Mouse (Mus musculus): ENCODE data around the gene Gtf2ird1.
A peak's percentile ranks its signal among the peaks of the same experiment; 100 is the strongest.

Gene Gtf2ird1

DNA sequence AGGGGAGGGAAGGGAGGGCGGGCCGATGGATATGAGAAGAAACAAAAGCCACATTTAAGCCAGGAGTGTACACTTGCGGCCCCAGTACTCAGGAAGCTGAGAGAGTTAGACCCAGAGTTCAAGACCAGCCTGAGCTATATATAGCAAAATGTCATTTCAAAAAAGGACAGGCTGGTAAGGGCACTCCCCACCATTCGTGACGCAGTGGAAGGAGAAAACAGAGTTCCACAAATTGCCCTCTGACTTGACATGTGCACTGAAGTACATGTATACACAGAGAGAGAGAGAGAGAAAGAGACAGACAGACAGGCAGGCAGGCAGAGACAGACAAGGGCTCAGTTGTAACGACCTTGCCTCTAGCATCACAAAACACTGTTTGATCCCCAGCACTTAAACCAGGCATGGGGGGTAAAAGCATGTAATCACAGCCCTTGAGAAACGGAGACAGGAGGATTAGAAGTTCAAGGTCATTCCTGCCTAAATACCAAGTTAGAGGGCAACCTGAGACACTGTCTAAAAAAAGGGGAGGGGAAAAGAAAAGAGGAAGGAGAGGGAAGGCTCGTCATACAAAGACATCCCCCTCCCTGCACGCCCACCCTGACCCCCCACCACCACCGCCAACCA lies 11.2 kb downstream of the Gtf2ird1 start:
- no peak for DNase-seq (ENCODE audit: low spot score in 2 of 2)

GRCm38 (mm10) chr5:134444473-134444872 lies 12.0 kb downstream of the Gtf2ird1 start:
- DNase-seq (ENCODE audit: low spot score in 2 of 2), result no peak

- DNase-seq (ENCODE audit: low spot score in 2 of 2), result no peak
These were observed 14.4 kb downstream of the Gtf2ird1 start for GRCm38 (mm10) chr5:134442066-134442465.

GRCm38 (mm10) chr5:134441105-134441504 lies 15.4 kb downstream of the Gtf2ird1 start:
- no peak for DNase-seq (ENCODE audit: low spot score in 2 of 2)

DNA sequence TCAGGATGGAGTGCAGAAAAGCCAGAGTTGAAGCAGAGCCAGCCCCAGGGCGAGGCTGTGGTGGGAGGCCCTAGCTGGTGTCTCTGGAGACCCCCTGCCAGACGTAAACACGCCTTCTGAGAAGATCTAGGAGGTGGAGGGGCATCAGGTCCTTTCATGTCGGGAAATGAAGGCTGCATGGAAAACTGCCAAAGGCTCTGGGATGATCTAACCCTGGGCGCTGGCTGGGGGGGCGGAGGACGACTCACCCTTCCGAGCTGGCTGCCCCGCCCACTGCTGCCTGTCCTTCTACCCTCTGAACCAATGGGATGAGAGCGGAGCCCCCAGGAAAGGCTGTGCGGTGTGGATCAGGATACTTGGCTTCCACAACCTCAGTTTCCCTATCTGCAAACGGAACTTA lies 16.4 kb downstream of the Gtf2ird1 start:
- DNase-seq (ENCODE audit: low spot score in 2 of 2), result no peak

DNA sequence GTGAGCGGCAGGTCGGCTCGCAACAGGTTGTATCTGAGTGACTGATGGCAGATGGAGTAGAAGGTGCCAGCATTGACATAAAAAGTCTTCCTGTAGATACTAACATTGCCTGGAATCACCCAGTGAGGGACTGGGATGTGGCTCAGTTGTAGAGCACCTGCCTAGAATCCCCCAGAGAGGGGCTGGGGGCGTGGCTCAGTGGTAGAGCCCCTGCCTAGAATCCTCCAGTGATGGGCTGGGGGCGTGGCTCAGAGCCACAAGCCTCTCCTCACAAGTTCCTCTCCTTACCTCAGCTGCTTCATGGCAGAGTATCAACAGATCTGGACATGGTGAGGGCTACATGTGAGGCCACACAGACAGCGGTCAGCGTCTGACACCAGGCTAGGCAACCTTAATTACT lies 17.0 kb downstream of the Gtf2ird1 start:
- no peak for DNase-seq (ENCODE audit: low spot score in 2 of 2)

DNA sequence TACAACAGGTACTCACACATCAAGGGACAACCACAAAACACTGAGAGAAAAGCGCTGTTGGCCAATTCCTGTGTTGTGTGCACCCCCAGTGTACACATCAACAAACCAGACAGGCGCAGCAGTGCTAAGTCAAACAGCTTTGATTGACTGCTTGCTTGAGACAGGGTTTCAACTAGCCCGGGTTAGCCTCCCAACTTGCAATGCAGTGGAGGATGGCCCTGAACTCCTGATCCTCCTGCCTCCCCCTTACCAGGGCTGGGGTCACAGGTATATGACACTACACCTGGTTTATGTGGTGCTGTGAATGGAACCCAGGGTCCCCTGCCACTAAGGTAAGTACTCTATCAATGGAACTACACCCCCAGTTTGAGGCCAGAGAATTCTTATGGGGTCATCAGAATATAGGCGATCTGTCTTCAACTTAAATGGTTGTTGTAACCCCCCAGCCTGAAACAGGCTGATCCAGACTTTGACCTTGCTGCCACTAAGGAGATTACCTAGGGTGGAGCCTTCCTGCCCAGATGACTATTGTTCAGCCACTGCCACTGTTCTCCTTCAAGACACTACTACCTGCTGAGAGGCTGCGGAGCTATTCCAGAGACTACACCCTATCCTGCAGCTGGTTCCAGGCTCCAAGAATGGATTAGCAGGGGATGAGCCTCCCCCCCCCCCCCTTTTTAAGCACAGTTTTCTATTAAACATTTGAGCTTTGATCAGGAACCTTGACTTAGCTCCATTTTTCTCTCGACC lies 17.7 kb downstream of the Gtf2ird1 start:
- no peak for DNase-seq (ENCODE audit: low spot score in 2 of 2)

- DNase-seq (ENCODE audit: low spot score in 2 of 2), result peak in 1 of 2 experiments; percentile 30
These were observed 19.1 kb downstream of the Gtf2ird1 start for GRCm38 (mm10) chr5:134437459-134437827.

GRCm38 (mm10) chr5:134436782-134437458 lies 19.6 kb downstream of the Gtf2ird1 start:
- DNase-seq (ENCODE audit: low spot score in 2 of 2), result no peak

- DNase-seq (ENCODE audit: low spot score in 2 of 2), result no peak
These were observed 20.6 kb downstream of the Gtf2ird1 start for GRCm38 (mm10) chr5:134435836-134436331.

GRCm38 (mm10) chr5:134433137-134433536 lies 23.4 kb downstream of the Gtf2ird1 start:
- no peak for DNase-seq (ENCODE audit: low spot score in 2 of 2)

GRCm38 (mm10) chr5:134430087-134430486 lies 26.4 kb downstream of the Gtf2ird1 start:
- no peak for DNase-seq (ENCODE audit: low spot score in 2 of 2)

- DNase-seq (ENCODE audit: low spot score in 2 of 2), result peak; percentile 37 to 90
These were observed 28.9 kb downstream of the Gtf2ird1 start for GRCm38 (mm10) chr5:134427664-134428063.

GRCm38 (mm10) chr5:134425601-134426000 lies 30.9 kb downstream of the Gtf2ird1 start:
- no peak for DNase-seq (ENCODE audit: low spot score in 2 of 2)

- DNase-seq (ENCODE audit: low spot score in 2 of 2), result no peak
These were observed 32.6 kb downstream of the Gtf2ird1 start for GRCm38 (mm10) chr5:134423930-134424329.

DNA sequence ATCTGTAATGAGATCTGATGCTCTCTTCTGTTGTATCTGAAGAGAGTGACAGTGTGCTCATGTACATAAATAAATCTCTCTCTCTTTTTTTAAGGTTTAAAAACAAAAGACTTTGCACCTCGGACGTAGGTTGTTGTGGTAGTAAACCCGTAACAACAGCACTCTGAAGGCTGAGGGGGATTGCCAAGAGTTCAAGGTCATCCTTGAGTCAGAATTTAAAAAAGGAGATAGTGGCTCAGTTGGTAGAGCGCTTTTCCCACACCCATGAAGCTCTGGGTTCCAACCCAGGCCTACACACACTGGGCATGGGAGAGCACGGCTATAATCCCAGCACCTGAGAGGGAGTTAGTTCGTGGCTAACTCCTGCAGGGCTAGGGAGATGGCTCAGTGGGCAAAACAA lies 33.1 kb downstream of the Gtf2ird1 start:
- DNase-seq (ENCODE audit: low spot score in 2 of 2), result no peak

DNA sequence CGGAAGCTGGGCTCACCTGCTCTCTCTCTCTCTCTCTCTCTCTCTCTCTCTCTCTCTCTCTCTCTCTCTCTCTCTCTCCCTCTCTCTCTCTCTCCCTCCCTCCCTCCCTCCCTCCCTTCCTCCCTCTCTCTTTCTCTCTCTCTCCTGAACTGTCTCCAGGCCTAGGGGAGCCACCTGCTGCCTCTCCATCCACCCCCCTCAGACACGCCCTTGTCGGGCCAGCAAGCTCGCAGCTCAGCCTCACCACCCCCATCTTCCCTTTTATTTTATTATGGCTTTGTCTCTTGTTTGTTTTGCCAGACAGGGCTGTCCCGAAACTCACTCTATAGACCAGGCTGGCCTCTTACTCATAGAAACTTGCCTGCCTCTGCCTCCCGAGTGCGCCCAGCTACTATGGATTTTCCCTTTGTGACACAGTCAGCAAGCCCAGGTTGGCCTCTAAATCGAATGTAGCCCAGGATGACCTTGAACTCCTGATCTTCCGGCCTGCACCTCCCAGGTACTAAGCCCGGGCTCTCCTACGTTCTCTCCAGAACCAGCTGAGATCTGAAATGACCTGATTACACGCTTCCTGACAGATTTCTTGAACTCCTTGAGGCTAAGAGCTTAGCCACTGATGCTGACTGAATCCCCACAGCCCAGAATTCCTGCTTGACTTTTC lies 34.1 kb downstream of the Gtf2ird1 start:
- DNase-seq (ENCODE audit: low spot score in 2 of 2), result no peak

- DNase-seq (ENCODE audit: low spot score in 2 of 2), result no peak
These were observed 35.5 kb downstream of the Gtf2ird1 start for GRCm38 (mm10) chr5:134421061-134421460.

DNA sequence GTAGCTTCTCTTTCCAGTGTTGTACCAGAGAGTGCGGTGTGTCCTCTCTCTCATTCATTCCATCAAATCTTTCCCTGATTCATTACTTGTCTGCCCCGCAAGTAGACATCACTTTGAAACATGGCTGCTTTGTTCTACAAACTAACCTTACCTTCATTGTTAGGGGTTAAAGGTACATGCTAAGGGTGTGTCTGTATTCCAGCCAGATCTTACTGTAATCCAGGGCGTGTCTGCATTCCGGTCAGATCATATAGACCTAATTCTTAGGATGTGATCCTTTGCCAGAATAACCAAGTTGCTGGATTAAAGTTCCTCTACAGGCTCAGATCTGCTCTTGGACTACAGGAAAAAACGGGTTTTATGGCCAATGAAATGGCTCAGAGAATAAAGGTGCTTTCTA lies 36.8 kb downstream of the Gtf2ird1 start:
- no peak for DNase-seq (ENCODE audit: low spot score in 2 of 2)

DNA sequence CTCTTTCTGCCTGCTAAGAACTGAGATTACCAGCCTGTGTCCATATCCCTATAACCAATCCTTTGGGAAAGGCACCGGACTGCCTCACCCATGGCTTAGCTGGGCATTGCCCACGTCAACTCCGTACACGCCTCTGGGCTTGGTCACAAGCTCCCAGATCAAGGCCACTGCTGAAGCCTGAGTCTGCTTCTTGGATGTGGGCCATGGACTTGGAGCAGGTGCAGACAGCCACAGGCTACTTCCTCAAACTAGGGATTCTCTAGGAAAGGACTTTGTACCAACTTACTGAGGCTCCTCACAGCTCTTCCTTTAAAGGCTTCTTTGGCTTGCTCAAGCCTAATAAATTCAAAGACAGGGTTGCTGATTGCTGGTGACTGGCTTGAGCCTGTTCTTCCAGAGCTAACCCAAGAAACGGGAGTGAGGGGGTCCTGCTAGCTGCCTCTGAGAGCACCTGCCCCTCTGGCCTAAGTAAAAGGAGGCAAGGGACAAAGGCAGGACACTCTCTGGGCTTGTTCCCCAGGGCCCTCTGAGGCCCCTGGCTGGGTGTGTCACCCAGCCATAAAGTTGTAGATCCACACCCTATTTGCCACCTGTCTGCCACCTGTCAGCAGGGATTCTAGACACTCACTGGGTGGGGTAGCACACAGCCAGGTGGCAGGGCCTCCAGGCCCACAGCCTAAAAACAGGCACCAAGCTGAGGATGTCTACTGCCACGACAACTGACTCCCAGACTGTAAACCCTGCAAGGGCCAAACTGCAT lies 38.0 kb downstream of the Gtf2ird1 start:
- DNase-seq (ENCODE audit: low spot score in 2 of 2), result no peak

- no peak for DNase-seq (ENCODE audit: low spot score in 2 of 2)
These were observed 44.2 kb downstream of the Gtf2ird1 start for GRCm38 (mm10) chr5:134412341-134412740.
